17 mouse cellular contexts compared by ENCODE assay signal in the genomic region with DNA sequence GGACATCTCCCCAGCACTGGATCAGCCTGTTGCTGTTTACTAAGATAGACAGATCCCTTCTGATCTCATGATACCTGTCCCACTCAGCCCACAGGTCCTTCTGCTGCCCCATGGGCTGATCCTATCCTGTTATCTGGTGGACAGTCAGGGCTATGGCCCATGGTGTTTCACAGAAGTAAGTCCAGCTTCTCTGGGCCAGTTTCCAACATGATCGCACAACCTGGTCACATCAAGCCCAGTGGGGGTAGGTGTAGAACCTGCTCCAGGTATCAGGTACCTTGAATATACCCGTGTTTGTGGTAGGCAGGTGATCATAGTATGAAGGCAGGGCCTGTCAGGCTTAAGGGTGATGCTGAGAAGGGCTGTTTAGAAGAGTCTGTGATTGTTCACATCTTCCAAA.
"Had no signal": no experiment of that assay in that cellular context is flagged by ENCODE, and none has a peak within 500 bp of the region (broad histone marks: within the 10 kb centered on the region; RNA-seq: fewer than 3 reads in every experiment).

No protein-coding gene starts in this region.

- ATAC-seq: hindbrain, embryonic 16.5 days; inflammation-experienced regulatory T-cells, adult 6 months; intestine, embryonic 15.5 days; intestine, postnatal 0 days had no signal

- DNase-seq: gastrocnemius, adult 2 months; gastrocnemius, postnatal 10 days; gastrocnemius, postnatal 25 days; heart, adult 18-20 months; heart, postnatal 10 days; heart, postnatal 4 days; kidney, adult 18-20 months; kidney, adult 8-10 months; kidney, postnatal 10 days; kidney, postnatal 25 days; kidney, postnatal 4 days; liver; liver, embryonic 13.5 days had no signal
